Mouse (Mus musculus): ENCODE data around the gene Slit3. TPM values are rescaled to one million over a fixed set of nuclear protein-coding genes. Genes with fewer than 3 reads are reported as not detected.

Gene Slit3
- polyA plus RNA-seq, 1 experiment from 2014 or later = 0.03 TPM

- CTCF ChIA-PET = no interaction called here
- DNase-seq (ENCODE audit: low read depth, low spot score) (no peak), ATAC-seq (no peak)
- in situ Hi-C loops (cut with MboI; ENCODE audit: low pct_unique_long_range_greater_than_20kb) = no loop called here
- POLR2A ChIA-PET = no interaction called here
- no peak for TF ChIP-seq CTCF (IDR thresholded peaks at IDR 0.05)
- no peaks in the 10 kb centered on the region for H3K27me3 ChIP-seq
These were observed 548.5 kb downstream of the Slit3 start for GRCm38 (mm10) chr11:35669536-35669935.

- in situ Hi-C loops (cut with MboI; ENCODE audit: low pct_unique_long_range_greater_than_20kb) = no loop called here
- no peak for TF ChIP-seq CTCF (IDR thresholded peaks at IDR 0.05)
- no peaks in the 10 kb centered on the region for H3K27me3 ChIP-seq
- ATAC-seq (no peak), DNase-seq (ENCODE audit: low read depth, low spot score) (no peak)
- CTCF ChIA-PET = no interaction called here
- POLR2A ChIA-PET = no interaction called here
These were observed 549.2 kb downstream of the Slit3 start for GRCm38 (mm10) chr11:35670181-35670580.

- no peaks in the 10 kb centered on the region for H3K27me3 ChIP-seq
- ChIA-PET POLR2A (no interaction called here), CTCF (no interaction called here)
- TF ChIP-seq CTCF (IDR thresholded peaks at IDR 0.05) = no peak
- DNase-seq (ENCODE audit: low read depth, low spot score) (no peak), ATAC-seq (no peak)
- in situ Hi-C loops (cut with MboI; ENCODE audit: low pct_unique_long_range_greater_than_20kb) = no loop called here
These were observed 549.7 kb downstream of the Slit3 start for GRCm38 (mm10) chr11:35670746-35671145.

GRCm38 (mm10) chr11:35673050-35673449, 552.0 kb downstream of the Slit3 start:
- POLR2A ChIA-PET = no interaction called here
- no peak for TF ChIP-seq CTCF (IDR thresholded peaks at IDR 0.05)
- in situ Hi-C loops (cut with MboI; ENCODE audit: low pct_unique_long_range_greater_than_20kb) = no loop called here
- no peak for ATAC-seq
- H3K27me3 ChIP-seq = no peaks in the 10 kb centered on the region
- CTCF ChIA-PET = no interaction called here
- no peak for DNase-seq (ENCODE audit: low read depth, low spot score)

GRCm38 (mm10) chr11:35674242-35674641, 553.2 kb downstream of the Slit3 start:
- ChIA-PET POLR2A (no interaction called here), CTCF (no interaction called here)
- H3K27me3 ChIP-seq = no peaks in the 10 kb centered on the region
- DNase-seq (ENCODE audit: low read depth, low spot score) = no peak
- ATAC-seq = no peak
- in situ Hi-C loops (cut with MboI; ENCODE audit: low pct_unique_long_range_greater_than_20kb) = no loop called here
- no peak for TF ChIP-seq CTCF (IDR thresholded peaks at IDR 0.05)

GRCm38 (mm10) chr11:35676744-35677143, 555.7 kb downstream of the Slit3 start:
- ATAC-seq (no peak), DNase-seq (ENCODE audit: low read depth, low spot score) (no peak)
- H3K27me3 ChIP-seq = no peaks in the 10 kb centered on the region
- ChIA-PET CTCF (no interaction called here), POLR2A (no interaction called here)
- TF ChIP-seq CTCF (IDR thresholded peaks at IDR 0.05) = no peak
- in situ Hi-C loops (cut with MboI; ENCODE audit: low pct_unique_long_range_greater_than_20kb) = no loop called here

- no peak for TF ChIP-seq CTCF (IDR thresholded peaks at IDR 0.05)
- no peak for ATAC-seq
- in situ Hi-C loops (cut with MboI; ENCODE audit: low pct_unique_long_range_greater_than_20kb) = no loop called here
- POLR2A ChIA-PET = no interaction called here
- H3K27me3 ChIP-seq = peaks cover 16% of the 10 kb centered on the region
- CTCF ChIA-PET = no interaction called here
- DNase-seq (ENCODE audit: low read depth, low spot score) = no peak
These were observed 559.0 kb downstream of the Slit3 start for GRCm38 (mm10) chr11:35679976-35680375.

- no peak for TF ChIP-seq CTCF (IDR thresholded peaks at IDR 0.05)
- ATAC-seq (no peak), DNase-seq (ENCODE audit: low read depth, low spot score) (no peak)
- H3K27me3 ChIP-seq = peaks cover 26% of the 10 kb centered on the region
- ChIA-PET POLR2A (no interaction called here), CTCF (no interaction called here)
- in situ Hi-C loops (cut with MboI; ENCODE audit: low pct_unique_long_range_greater_than_20kb) = no loop called here
These were observed 566.3 kb downstream of the Slit3 start for GRCm38 (mm10) chr11:35687316-35687715.

- ChIA-PET POLR2A (no interaction called here), CTCF (interaction anchor here (0.8 kb wide), 1 partner anchor 25 kb away, joined by 3 read pairs; no protein-coding TSS in a partner anchor)
- TF ChIP-seq CTCF (IDR thresholded peaks at IDR 0.05) = no peak
- in situ Hi-C loops (cut with MboI; ENCODE audit: low pct_unique_long_range_greater_than_20kb) = loop anchor here (10.0 kb wide), 2 partner anchors 566 to 846 kb away; partner anchors contain the start of gene Slit3
- DNase-seq (ENCODE audit: low read depth, low spot score) (no peak), ATAC-seq (no peak)
- peaks cover 14% of the 10 kb centered on the region for H3K27me3 ChIP-seq
These were observed 569.7 kb downstream of the Slit3 start for GRCm38 (mm10) chr11:35690515-35691281.

- no peak for DNase-seq (ENCODE audit: low read depth, low spot score)
- ChIA-PET CTCF (interaction anchor here (1.0 to 1.7 kb wide), 2 partner anchors 14 to 1374 kb away, joined by 3 to 4 read pairs; no protein-coding TSS in a partner anchor), POLR2A (no interaction called here)
- H3K27me3 ChIP-seq = peaks cover 14% of the 10 kb centered on the region
- in situ Hi-C loops (cut with MboI; ENCODE audit: low pct_unique_long_range_greater_than_20kb) = loop anchor here (10.0 kb wide), 2 partner anchors 568 to 848 kb away; partner anchors contain the start of gene Slit3
- peak; percentile 32 for ATAC-seq
- peak; percentile 90 for TF ChIP-seq CTCF (IDR thresholded peaks at IDR 0.05)
These were observed 572.1 kb downstream of the Slit3 start for GRCm38 (mm10) chr11:35693136-35693535.

GRCm38 (mm10) chr11:35693625-35694024, 572.6 kb downstream of the Slit3 start:
- no peak for DNase-seq (ENCODE audit: low read depth, low spot score)
- H3K27me3 ChIP-seq = peaks cover 14% of the 10 kb centered on the region
- ChIA-PET CTCF (interaction anchor here (1.0 to 1.7 kb wide), 2 partner anchors 13 to 1374 kb away, joined by 3 to 4 read pairs; no protein-coding TSS in a partner anchor), POLR2A (no interaction called here)
- in situ Hi-C loops (cut with MboI; ENCODE audit: low pct_unique_long_range_greater_than_20kb) = loop anchor here (10.0 kb wide), 2 partner anchors 569 to 849 kb away; partner anchors contain the start of gene Slit3
- ATAC-seq = no peak
- no peak for TF ChIP-seq CTCF (IDR thresholded peaks at IDR 0.05)

Data from Patski (cell line).